Mouse (Mus musculus): ENCODE measurements at regions not wholly inside any gene's neighbourhood (a gene's known extent, or its start where the extent isn't known, plus 50 kb on each side); places are given as distances from the start of the nearest gene placed in this dataset.
A peak's percentile ranks its signal among the peaks of the same experiment; 100 is the strongest.

DNA sequence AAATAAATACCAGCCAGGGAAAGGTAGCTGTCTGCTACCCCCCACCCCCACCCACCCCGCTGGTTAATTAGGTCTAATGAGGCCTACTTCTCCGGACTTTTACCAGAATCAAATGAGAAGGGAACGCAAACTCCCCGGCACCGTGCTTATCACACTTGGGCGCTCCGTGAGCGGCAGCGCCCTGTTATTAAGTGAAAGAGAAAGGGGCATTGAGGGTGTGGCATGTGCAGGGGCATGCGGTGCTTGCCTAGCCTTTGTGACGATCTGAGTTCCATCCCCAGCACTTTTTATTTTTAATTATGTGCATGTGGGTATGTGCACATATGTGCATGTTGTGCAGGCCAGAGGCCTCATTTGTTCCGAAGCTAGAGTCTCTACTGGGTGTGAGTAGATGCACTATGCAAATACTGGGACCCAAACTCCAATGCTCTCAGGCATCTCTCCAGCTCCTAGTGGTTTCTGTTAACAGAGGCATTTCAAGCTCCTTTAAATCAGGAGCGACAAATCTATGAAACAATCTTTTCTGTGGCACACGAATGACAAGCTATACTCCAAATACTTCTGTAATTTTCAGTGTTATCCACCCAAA, 57.8 kb upstream of the Peli1 start:
- no peak for TF ChIP-seq POLR2A (IDR thresholded peaks at IDR 0.05; ENCODE audit: insufficient read depth, low read length)
- TF ChIP-seq CTCF (IDR thresholded peaks at IDR 0.05; ENCODE audit: low read depth, low read length): no peak
- no peak for TF ChIP-seq EP300 (IDR thresholded peaks at IDR 0.05; ENCODE audit: insufficient read depth, low read depth, low read length)
- no peaks in the 10 kb centered on the region for H3K27me3 ChIP-seq (ENCODE audit: control insufficient read depth, insufficient read depth, low read length, poor library complexity, severe bottlenecking)
- H3K9me3 ChIP-seq (replicated peaks; ENCODE audit: control insufficient read depth, insufficient read depth, low read length, poor library complexity, severe bottlenecking): peaks cover 10% of the 10 kb centered on the region
- no peak overlapping the region for H3K4me3 ChIP-seq (ENCODE audit: low read depth, low read length)
- no peaks in the 10 kb centered on the region for H3K36me3 ChIP-seq (ENCODE audit: control insufficient read depth, insufficient read depth, low read length, poor library complexity, severe bottlenecking)
- H3K27ac ChIP-seq (ENCODE audit: insufficient read depth, low read length): no peak overlapping the region
- H3K4me1 ChIP-seq (ENCODE audit: control insufficient read depth, insufficient read depth, low read length): no peaks in the 10 kb centered on the region
- H3K9ac ChIP-seq (ENCODE audit: low read depth, poor library complexity, severe bottlenecking): no peak overlapping the region

DNA sequence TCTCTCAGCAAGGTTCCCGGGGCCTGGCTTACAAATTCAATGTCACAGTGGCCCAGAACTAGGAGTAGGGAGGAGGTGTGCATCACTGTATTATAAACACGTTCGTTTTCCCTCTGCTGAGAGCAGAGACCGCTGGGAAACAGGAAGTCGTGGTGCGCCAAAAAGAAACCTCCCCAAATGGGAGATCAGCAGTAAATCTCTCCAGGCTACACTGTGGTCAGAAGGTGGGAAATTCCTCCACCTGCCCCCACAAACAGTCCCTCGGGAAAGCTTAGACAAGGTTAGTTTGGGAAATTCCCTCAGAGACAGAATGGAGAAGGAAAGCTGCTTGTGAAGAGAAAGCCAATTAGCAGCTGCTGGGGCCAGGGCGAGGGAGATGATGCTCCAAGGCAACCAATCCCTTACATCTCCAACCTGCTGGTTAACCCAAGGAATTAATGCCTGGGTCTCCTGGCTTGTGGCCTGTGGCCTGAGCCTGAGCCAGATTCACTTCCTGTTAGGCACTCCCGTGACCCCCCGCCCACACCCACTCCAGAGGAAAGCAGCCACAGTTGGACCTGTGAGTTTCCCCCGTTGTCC, 57.2 kb upstream of the Peli1 start:
- TF ChIP-seq POLR2A (IDR thresholded peaks at IDR 0.05; ENCODE audit: insufficient read depth, low read length) (no peak), CTCF (IDR thresholded peaks at IDR 0.05; ENCODE audit: low read depth, low read length) (no peak)
- H3K27ac ChIP-seq (ENCODE audit: insufficient read depth, low read length): no peak overlapping the region
- H3K27me3 ChIP-seq (ENCODE audit: control insufficient read depth, insufficient read depth, low read length, poor library complexity, severe bottlenecking): no peaks in the 10 kb centered on the region
- 0 out of 2 replicates have a peak overlapping the region, but pooled peaks have one; percentile 11 for H3K4me3 ChIP-seq (ENCODE audit: low read depth, low read length)
- H3K9ac ChIP-seq (ENCODE audit: low read depth, poor library complexity, severe bottlenecking): no peak overlapping the region
- no peaks in the 10 kb centered on the region for H3K4me1 ChIP-seq (ENCODE audit: control insufficient read depth, insufficient read depth, low read length)
- peaks cover 10% of the 10 kb centered on the region for H3K9me3 ChIP-seq (replicated peaks; ENCODE audit: control insufficient read depth, insufficient read depth, low read length, poor library complexity, severe bottlenecking)
- no peaks in the 10 kb centered on the region for H3K36me3 ChIP-seq (ENCODE audit: control insufficient read depth, insufficient read depth, low read length, poor library complexity, severe bottlenecking)

DNA sequence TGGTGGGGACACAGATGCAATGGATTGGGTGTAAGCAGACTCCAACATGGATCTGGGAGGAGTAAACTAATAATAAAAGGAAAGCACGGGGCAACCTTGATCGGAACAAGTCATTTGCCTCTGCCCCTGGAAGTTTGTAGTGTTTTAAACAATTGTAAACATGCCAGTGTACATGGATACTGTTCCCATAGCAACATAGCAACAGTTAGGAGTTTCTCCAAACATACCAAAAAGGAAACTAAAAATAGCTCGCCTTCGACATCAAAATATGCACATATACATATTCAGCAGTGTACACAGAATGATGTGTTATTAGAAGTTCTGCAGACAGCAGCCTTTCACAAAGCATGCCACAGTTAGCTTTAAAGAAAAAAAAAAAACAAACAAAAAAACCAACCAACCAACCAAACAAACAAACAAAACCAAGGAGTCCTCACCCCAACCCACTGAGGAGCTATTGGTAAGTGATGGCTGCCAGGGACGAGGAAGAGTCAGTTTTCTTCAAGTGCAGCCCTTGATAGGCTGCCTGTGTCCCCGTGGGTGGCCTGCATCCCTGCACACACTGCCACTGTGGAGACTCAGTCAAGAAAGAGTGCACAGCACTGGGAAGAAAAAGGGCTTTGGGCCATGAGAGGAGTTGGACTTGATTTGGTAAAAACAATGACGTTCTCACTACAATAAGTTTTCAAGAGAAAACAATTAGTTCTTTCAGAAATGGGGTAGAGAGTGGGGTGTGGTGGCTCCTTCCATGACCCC, 54.8 kb upstream of the Peli1 start:
- Histone ChIP-seq H3K4me3 (ENCODE audit: low read depth, low read length) (no peak overlapping the region), H3K27me3 (ENCODE audit: control insufficient read depth, insufficient read depth, low read length, poor library complexity, severe bottlenecking) (no peaks in the 10 kb centered on the region), H3K9ac (ENCODE audit: low read depth, poor library complexity, severe bottlenecking) (no peak overlapping the region), H3K36me3 (ENCODE audit: control insufficient read depth, insufficient read depth, low read length, poor library complexity, severe bottlenecking) (no peaks in the 10 kb centered on the region), H3K9me3 (replicated peaks; ENCODE audit: control insufficient read depth, insufficient read depth, low read length, poor library complexity, severe bottlenecking) (0 out of 2 replicates have a peak, but pooled peaks cover under 1% of the 10 kb centered on the region), H3K27ac (ENCODE audit: insufficient read depth, low read length) (no peak overlapping the region), H3K4me1 (ENCODE audit: control insufficient read depth, insufficient read depth, low read length) (no peaks in the 10 kb centered on the region)
- TF ChIP-seq POLR2A (IDR thresholded peaks at IDR 0.05; ENCODE audit: insufficient read depth, low read length): no peak
- no peak for TF ChIP-seq EP300 (IDR thresholded peaks at IDR 0.05; ENCODE audit: insufficient read depth, low read depth, low read length)
- TF ChIP-seq CTCF (IDR thresholded peaks at IDR 0.05; ENCODE audit: low read depth, low read length): no peak

DNA sequence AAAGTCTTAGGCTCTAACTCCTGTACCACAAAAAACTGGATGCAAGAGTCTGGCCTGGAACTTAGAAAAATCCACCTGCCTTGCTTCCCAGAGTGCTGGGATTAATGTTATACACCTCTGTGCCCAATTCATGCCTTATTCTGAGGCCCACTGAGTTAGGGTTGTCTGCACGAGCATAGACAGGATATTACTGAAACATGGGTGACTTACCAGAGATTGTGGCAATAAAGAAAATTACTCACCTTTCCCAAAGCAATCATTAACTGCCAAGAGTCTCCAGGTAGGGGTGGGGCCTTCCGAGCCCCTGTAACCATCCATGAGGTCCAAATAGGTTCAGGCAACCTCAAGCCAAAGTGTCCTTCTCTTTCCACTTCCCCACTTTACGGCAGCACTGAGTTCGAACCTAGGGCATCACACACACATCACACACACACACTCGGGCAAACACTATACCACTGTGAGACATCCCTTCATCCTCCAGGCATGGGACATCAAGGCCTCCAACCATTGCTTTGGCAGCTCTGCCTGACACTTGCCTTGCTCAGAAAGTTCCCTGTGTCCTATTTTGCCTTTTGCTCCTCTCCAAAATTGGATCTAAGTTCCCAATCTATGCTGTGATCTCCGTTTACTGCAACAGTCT, 53.7 kb upstream of the Peli1 start:
- H3K36me3 ChIP-seq (ENCODE audit: control insufficient read depth, insufficient read depth, low read length, poor library complexity, severe bottlenecking): no peaks in the 10 kb centered on the region
- H3K4me3 ChIP-seq (ENCODE audit: low read depth, low read length): no peak overlapping the region
- H3K9ac ChIP-seq (ENCODE audit: low read depth, poor library complexity, severe bottlenecking): no peak overlapping the region
- H3K27ac ChIP-seq (ENCODE audit: insufficient read depth, low read length): no peak overlapping the region
- H3K9me3 ChIP-seq (replicated peaks; ENCODE audit: control insufficient read depth, insufficient read depth, low read length, poor library complexity, severe bottlenecking): no peaks in the 10 kb centered on the region
- no peaks in the 10 kb centered on the region for H3K27me3 ChIP-seq (ENCODE audit: control insufficient read depth, insufficient read depth, low read length, poor library complexity, severe bottlenecking)
- TF ChIP-seq EP300 (IDR thresholded peaks at IDR 0.05; ENCODE audit: insufficient read depth, low read depth, low read length) (no peak), POLR2A (IDR thresholded peaks at IDR 0.05; ENCODE audit: insufficient read depth, low read length) (no peak), CTCF (IDR thresholded peaks at IDR 0.05; ENCODE audit: low read depth, low read length) (no peak)
- no peaks in the 10 kb centered on the region for H3K4me1 ChIP-seq (ENCODE audit: control insufficient read depth, insufficient read depth, low read length)

DNA sequence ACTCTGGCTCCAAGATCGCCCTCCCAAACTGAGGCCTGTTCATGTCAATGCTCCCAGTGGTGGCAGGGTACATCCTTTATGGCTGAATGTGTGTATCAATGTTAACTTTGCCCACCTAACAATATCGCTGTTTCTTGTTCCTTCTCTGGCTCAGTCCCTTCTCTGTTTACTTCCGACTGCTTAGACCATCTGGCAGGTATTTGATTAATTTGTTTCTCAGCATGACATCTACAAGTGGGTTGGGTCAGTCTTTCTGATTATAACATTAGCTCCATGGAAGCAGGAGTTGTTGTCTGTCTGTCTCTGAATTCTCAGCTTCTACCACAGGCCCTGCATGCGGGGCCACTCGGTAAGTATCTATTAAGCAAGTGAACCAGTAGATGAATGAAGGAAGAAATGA, 49.9 kb upstream of the Peli1 start:
- H3K9me3 ChIP-seq (replicated peaks; ENCODE audit: control insufficient read depth, insufficient read depth, low read length, poor library complexity, severe bottlenecking): no peaks in the 10 kb centered on the region
- no peaks in the 10 kb centered on the region for H3K36me3 ChIP-seq (ENCODE audit: control insufficient read depth, insufficient read depth, low read length, poor library complexity, severe bottlenecking)
- TF ChIP-seq POLR2A (IDR thresholded peaks at IDR 0.05; ENCODE audit: insufficient read depth, low read length) (no peak), EP300 (IDR thresholded peaks at IDR 0.05; ENCODE audit: insufficient read depth, low read depth, low read length) (no peak), CTCF (IDR thresholded peaks at IDR 0.05; ENCODE audit: low read depth, low read length) (no peak)
- H3K4me3 ChIP-seq (ENCODE audit: low read depth, low read length): no peak overlapping the region
- H3K4me1 ChIP-seq (ENCODE audit: control insufficient read depth, insufficient read depth, low read length): no peaks in the 10 kb centered on the region
- no peak overlapping the region for H3K27ac ChIP-seq (ENCODE audit: insufficient read depth, low read length)
- H3K9ac ChIP-seq (ENCODE audit: low read depth, poor library complexity, severe bottlenecking): no peak overlapping the region
- H3K27me3 ChIP-seq (ENCODE audit: control insufficient read depth, insufficient read depth, low read length, poor library complexity, severe bottlenecking): no peaks in the 10 kb centered on the region

Data from ES-Bruce4 (cell line).